Mouse (Mus musculus) CH12.LX (cell line): Measurements from ENCODE around the gene Psmb11.

Source experiments
- E2F4 ChIP-seq: IDR thresholded peaks from 2 replicates; pipeline ENCODE4 v1.6.1; 2011; ENCODE audit warnings: low read depth, low read length, improper control_type of control experiment; ENCODE audit not compliant: insufficient replicate concordance
- POLR2A ChIP-seq: IDR thresholded peaks from 2 replicates; pipeline ENCODE4 v1.6.1; 2011; ENCODE audit warnings: low read depth, mild to moderate bottlenecking, improper control_type of control experiment, low read length
- POLR2AphosphoS2 ChIP-seq: IDR thresholded peaks from 2 replicates; pipeline ENCODE4 v1.6.1; 2011; ENCODE audit warnings: low read depth, low read length, improper control_type of control experiment
- USF1 ChIP-seq: IDR thresholded peaks from 2 replicates; pipeline ENCODE4 v1.6.1; 2014; ENCODE audit warnings: low read depth, mild to moderate bottlenecking, inconsistent platforms, low read length, improper control_type of control experiment
- ZC3H11A ChIP-seq: IDR thresholded peaks from 2 replicates; pipeline ENCODE4 v1.6.1; 2012; ENCODE audit warnings: low read depth, mild to moderate bottlenecking, inconsistent platforms, low read length, improper control_type of control experiment

DNA sequence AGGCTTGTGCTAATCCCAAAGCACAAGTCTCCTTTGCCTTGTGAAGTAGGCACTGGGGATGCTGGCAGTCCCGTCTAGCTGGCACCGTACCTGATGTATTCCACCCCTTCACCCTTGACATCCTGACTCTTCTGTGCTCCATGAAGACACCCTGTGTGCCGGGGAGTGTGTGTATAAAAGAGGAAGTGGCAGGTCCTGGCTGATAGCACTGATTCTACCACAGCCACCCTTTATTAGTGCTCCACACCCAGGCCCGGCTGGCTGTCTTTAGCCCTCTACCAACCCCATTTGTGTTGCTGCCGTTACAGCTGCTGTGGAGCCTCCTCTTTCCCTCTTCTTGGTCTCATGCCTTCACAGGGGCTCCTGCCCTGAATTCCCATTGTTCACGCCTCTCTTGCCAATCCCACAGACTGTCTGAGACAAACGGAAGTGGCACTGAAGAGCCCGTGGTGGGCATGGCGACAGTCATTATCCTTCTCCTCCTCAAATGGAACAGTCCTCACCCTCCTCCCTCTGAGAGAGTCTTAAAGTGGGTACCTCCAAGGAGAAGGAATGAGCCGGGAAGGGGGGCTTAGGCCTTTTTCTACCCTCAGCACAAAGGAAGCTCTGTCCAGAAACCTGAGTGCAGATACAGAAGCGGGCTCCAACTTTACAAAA is 9.5 kb downstream of the Psmb11 start:
- TF ChIP-seq POLR2AphosphoS2 (no peak), E2F4 (no peak), POLR2A (no peak), USF1 (no peak), ZC3H11A (no peak)
